Mouse (Mus musculus) thymus, postnatal 0 days (tissue): Measurements from ENCODE around the gene Susd3. TPM values are rescaled to one million over a fixed set of nuclear protein-coding genes. Genes with fewer than 3 reads are reported as not detected.

ENCODE experiments used
- DNase-seq: peaks from one replicate; pipeline ENCODE4 v3.0.0-alpha.2; 2015; ENCODE audit warnings: low spot score
- polyA plus RNA-seq: library from polyadenylated mRNA; unstranded; fragments of >200 nt; fragmentation: Nextera tagmentation; extraction: Ambion mirVana; gene quantifications from 2 replicates; pipeline ENCODE4 v1.2.1, GENCODE M21; 2015

Susd3 gene
- polyA plus RNA-seq = 11.3 and 14.1 TPM in 2 replicates

GRCm38 (mm10) chr13:49248467-49248862 lies at the start of gene Susd3:
Gene Susd3, minus strand, starts transcription at chr13:49248706.
- DNase-seq = no peak

- no peak for DNase-seq
Observed at GRCm38 (mm10) chr13:49296270-49296669, 47.8 kb upstream of the Susd3 start.

- no peak for DNase-seq
Observed at GRCm38 (mm10) chr13:49294108-49294507, 45.6 kb upstream of the Susd3 start.

GRCm38 (mm10) chr13:49291949-49292348 lies 43.4 kb upstream of the Susd3 start:
- no peak for DNase-seq

- peak; percentile 61 for DNase-seq
Observed at GRCm38 (mm10) chr13:49291398-49291797, 42.9 kb upstream of the Susd3 start.

GRCm38 (mm10) chr13:49287224-49287623 lies 38.7 kb upstream of the Susd3 start:
- DNase-seq = no peak

GRCm38 (mm10) chr13:49286750-49287149 lies 38.2 kb upstream of the Susd3 start:
- no peak for DNase-seq

GRCm38 (mm10) chr13:49283686-49284085 lies 35.2 kb upstream of the Susd3 start:
- no peak for DNase-seq

- no peak for DNase-seq
Observed at GRCm38 (mm10) chr13:49282168-49282567, 33.7 kb upstream of the Susd3 start.

- DNase-seq = no peak
Observed at GRCm38 (mm10) chr13:49271831-49272765, 23.6 kb upstream of the Susd3 start.

- DNase-seq = no peak
Observed at GRCm38 (mm10) chr13:49270500-49270899, 22.0 kb upstream of the Susd3 start.

- DNase-seq = peak; percentile 62
Observed at GRCm38 (mm10) chr13:49267645-49268044, 19.1 kb upstream of the Susd3 start.

GRCm38 (mm10) chr13:49260036-49260722 lies 11.7 kb upstream of the Susd3 start:
- DNase-seq = peak; percentile 18

- DNase-seq = no peak
Observed at GRCm38 (mm10) chr13:49257819-49258313, 9.4 kb upstream of the Susd3 start.

- no peak for DNase-seq
Observed at GRCm38 (mm10) chr13:49252746-49253145, 4.2 kb upstream of the Susd3 start.

GRCm38 (mm10) chr13:49252113-49252512 lies 3.6 kb upstream of the Susd3 start:
- DNase-seq = no peak

- DNase-seq = no peak
Observed at GRCm38 (mm10) chr13:49250716-49251517, 2.4 kb upstream of the Susd3 start.

GRCm38 (mm10) chr13:49249634-49250033 lies 1.1 kb upstream of the Susd3 start:
- no peak for DNase-seq

- peak; percentile 16 for DNase-seq
Observed at GRCm38 (mm10) chr13:49248923-49249322, 417 bp upstream of the Susd3 start.

- DNase-seq = peak; percentile 82
Observed at GRCm38 (mm10) chr13:49247740-49248466, 603 bp downstream of the Susd3 start.
